Mouse (Mus musculus) kidney, adult 18-20 months (tissue): ENCODE results near the gene Ndufaf7.

Source experiments
- DNase-seq: peaks from one replicate; pipeline ENCODE4 v3.0.0; 2021

Gene Ndufaf7

GRCm38 (mm10) chr17:78936466-78937228 lies at the start of gene Ndufaf7, which contains the start of gene Cebpz:
Gene Ndufaf7, plus strand, starts transcription at chr17:78937136.
Gene Cebpz, minus strand, starts transcription at chr17:78937066.
- DNase-seq = peak; percentile 98

DNA sequence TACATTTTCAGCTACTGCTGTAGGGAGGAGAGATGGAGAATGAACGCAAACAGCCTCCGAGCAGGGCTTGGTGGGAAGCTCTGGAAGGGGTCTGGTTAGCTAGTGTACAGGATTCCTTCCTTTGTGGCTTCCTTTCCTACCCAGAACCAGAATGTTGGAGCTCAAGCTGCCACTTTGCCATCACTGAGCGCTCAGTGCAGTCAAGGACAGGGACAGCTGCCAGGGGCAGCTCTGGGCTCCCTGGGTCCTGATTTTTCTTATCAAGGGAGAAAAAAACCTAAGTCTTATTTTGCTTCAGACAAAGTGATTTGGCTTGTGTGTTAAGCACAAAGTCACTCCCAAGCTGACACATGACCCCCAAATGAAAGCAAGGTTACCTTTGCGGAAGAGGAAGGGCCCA lies 48.4 kb upstream of the Ndufaf7 start:
- no peak for DNase-seq

DNA sequence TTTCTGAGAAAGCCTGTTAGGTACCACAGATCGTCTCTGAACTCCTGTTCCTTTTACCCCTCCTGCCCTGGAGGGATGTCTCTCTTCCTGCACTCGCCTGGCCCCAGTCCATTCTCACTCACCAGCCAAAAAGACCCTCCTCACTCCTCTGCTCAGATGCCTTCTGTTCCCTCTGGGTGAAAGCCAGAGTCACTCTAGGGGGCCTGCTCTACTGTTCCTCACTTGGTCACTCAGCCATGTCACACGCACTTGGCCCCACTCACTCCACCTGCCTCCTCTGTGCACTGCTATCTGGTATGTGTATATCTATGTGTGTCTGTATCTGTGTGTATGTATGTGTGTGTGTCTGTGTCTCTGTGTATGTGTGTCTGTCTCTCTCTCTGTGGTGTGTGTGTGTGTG lies 47.8 kb upstream of the Ndufaf7 start:
- no peak for DNase-seq

- DNase-seq = no peak
Measured at GRCm38 (mm10) chr17:78891020-78891419, 45.9 kb upstream of the Ndufaf7 start.

GRCm38 (mm10) chr17:78894991-78895390 lies 41.9 kb upstream of the Ndufaf7 start:
- no peak for DNase-seq

DNA sequence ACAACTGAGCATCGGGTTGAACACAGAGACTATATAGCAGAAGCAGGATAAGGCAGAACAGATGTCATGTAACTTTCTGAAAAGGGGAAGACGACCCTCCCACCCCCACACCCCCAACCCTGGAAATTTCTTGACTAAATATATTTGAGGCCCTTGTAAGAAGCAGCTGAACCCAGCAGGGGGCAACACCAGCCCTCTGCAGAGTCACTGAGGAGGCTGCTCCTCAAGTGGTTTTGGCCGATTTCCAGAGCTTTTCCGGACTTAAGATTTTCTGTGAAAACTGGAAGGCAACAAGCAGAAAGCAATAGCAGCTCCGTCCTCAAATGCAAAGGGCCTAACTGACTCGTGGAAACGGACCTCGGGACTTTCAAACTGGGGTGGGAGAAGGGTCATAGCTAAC lies 41.5 kb upstream of the Ndufaf7 start:
- DNase-seq = peak; percentile 51

GRCm38 (mm10) chr17:78903158-78903557 lies 33.8 kb upstream of the Ndufaf7 start:
- no peak for DNase-seq

- no peak for DNase-seq
Measured at GRCm38 (mm10) chr17:78906892-78907291, 30.0 kb upstream of the Ndufaf7 start, which contains the start of gene Sult6b1. Gene Sult6b1, minus strand, starts transcription at chr17:78906992.

GRCm38 (mm10) chr17:78909374-78909773 lies 27.6 kb upstream of the Ndufaf7 start:
- no peak for DNase-seq

DNA sequence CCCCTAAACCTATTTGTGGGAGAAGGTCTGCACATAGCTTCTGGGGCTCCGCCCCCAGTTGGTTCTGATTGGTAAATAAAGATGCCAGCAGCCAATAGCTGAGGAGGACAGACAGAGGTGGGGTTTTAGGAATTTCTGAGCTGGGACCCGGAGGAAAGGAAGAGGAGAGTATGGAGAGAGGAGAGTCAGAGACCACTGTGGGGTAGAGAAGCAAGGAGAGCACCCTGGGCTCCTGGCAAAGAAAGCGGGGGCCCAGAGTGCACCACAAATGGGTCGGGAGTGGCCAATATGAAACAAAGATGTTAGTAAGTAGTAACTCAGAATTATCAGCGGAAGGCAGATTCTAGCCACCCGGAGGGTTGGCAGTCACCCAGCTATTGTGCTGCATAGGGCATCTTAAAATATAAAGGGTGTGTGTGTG lies 24.1 kb upstream of the Ndufaf7 start:
- DNase-seq = no peak

DNA sequence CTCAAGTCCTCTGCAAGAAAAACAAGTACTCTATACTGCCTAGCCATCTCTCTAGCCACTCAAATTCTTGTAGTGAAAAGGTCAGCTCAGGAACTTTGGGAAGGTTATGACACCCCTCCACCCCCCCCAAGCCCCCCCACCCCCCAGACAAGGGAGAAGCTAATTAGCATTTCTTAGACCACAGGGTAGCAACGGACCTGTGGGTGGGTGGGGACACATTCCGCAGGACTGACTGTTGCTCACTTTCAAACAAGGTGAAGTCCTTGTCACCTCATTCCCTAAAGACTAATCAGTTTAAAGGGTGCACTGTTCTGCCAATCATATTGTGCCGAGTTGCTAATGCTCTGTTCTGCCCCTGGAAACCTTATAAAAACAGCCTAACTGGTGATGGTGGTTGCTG lies 23.0 kb upstream of the Ndufaf7 start:
- no peak for DNase-seq

GRCm38 (mm10) chr17:78915772-78916171 lies 21.2 kb upstream of the Ndufaf7 start:
- no peak for DNase-seq

DNA sequence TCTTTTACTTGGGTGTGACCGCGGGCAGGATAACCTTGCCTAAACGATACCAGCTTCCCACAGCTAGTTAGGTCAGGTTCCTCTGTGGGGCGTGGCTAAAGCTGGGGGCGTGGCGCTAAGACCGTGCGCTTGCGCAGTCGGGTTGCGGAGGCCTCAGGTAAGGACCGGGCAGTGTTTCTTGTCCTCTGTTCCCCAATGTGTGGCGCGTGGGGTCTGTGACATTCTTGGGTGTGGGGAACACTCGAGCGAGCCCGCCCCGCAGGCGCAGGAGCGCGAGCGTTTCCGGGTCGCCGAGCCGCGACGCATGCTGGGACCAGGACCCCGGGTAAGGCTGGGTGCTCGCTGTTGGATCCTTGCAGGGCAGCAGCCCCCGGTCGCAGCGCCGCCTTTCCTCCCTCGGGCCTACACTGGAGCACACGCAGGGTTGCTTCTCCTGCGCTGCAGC lies 20.5 kb upstream of the Ndufaf7 start, which contains the start of gene Cebpzos:
Gene Cebpzos (plus strand): TSS at position 132 of the 445 bp plus-strand sequence.
- peak; percentile 94 for DNase-seq

- DNase-seq = no peak
Measured at GRCm38 (mm10) chr17:78916899-78917298, 20.0 kb upstream of the Ndufaf7 start.

GRCm38 (mm10) chr17:78917696-78918095 lies 19.2 kb upstream of the Ndufaf7 start:
- no peak for DNase-seq

DNA sequence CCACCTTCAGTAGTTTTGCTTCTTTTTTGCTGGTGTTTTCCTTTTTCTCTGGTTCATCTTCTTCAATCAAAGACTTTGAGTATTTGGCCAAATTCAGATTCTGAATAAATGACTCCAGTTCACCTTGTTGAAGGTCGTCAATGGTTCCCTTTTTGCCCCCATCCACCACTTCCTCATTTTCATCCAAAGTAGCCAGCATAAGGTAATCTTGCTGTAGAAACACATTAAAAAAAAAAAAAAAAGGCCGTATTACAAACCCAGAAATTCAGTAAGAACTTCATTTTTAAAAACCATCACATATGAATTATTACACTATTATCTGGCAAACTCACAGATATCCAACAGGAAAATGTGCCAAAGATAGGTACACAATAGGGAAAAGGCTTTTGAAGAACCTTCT lies 1.1 kb upstream of the Ndufaf7 start:
- DNase-seq = no peak

GRCm38 (mm10) chr17:78937229-78937853 lies 405 bp downstream of the Ndufaf7 start:
- DNase-seq = no peak

DNA sequence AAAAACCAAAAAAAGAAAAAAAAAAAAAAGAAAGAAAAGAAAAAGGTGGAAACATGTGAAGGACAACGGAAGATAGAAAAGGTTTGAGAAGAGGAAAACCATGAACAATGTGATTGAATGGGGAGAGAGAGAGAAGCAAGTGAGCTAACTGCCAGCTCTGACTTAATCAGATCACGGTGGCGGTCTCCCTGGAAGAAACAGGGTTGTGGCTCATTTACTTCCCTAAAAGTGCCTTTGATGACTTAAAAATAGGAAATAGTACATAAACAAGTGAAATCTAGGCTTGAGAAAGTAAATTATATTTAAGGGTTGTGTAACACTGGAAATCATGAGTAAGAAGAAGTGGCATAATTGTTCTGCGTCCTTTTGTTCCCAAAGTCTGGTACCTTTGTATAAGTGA lies 2.0 kb downstream of the Ndufaf7 start:
- DNase-seq = no peak

GRCm38 (mm10) chr17:78942579-78942978 lies 5.6 kb downstream of the Ndufaf7 start:
- no peak for DNase-seq

- DNase-seq = no peak
Measured at GRCm38 (mm10) chr17:78951225-78951624, 14.3 kb downstream of the Ndufaf7 start.

DNA sequence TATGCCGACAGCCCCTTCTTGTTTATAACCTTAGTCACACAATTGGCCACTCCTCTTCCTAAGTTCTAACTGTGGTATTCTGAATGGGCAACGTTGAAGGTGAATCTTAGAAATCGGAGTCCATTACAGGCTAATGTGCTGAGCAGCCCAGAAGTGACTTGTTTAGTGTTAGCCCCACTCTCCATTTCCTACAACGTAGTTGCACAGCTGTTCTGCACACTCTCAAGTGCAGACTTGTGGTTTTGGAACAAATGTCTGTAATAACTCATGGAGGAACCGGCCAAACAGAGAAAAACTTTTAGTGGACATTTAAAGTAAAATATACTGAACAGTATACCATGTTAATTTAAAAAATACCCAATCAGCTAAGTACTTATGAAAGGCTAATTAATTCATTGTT lies 15.1 kb downstream of the Ndufaf7 start:
- DNase-seq = no peak

DNA sequence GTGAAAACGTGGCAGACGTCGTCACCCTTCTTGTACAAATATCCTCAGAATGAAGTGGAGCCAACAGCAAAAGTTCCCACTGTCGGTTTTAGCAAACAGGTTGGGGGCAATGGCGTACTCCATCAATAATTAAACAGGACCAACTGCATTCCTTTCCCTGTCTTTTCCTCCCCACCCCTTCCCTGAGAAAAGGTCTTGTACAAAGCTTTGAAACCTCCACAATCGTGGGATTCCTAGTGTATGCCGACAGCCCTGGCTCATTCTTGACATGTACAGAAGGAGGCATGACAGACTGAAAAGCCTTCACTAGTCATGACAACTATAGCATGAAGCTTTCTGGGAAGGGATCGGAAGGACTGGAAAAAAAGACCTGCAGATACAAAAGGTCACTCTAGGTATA lies 16.3 kb downstream of the Ndufaf7 start:
- no peak for DNase-seq

DNA sequence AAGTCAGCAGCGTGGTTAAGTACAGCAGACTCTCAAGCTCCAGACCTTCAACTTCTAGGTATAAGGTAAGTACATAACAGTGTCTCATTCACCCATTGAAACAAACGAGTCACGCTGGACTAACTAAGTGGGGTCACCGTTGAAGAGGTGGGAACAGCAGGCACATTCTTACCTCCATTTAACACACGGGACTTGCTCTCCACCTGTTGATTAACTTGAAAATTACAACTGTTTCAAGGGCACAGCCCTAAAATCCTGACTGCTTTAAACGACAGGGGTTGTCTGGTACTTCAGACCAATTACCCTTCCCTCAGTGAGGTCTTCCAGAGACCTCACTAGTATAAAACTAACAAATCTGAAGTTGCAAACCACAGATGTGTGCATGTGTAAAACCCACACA lies 22.5 kb downstream of the Ndufaf7 start:
- DNase-seq = no peak

GRCm38 (mm10) chr17:78964387-78964786 lies 27.5 kb downstream of the Ndufaf7 start:
- DNase-seq = no peak
